Mouse (Mus musculus): ENCODE measurements at regions not wholly inside any gene's neighbourhood (a gene's known extent, or its start where the extent isn't known, plus 50 kb on each side); places are given as distances from the start of the nearest gene placed in this dataset.

GRCm38 (mm10) chr17:45847701-45848378 is 114.2 kb upstream of the 1600014C23Rik start:
- Histone ChIP-seq H3K4me3 (replicated peaks) (no peak overlapping the region), H3K36me3 (replicated peaks; ENCODE audit: low read length) (no peaks in the 10 kb centered on the region), H3K27me3 (replicated peaks) (peaks cover 57% of the 10 kb centered on the region), H3K4me1 (peaks cover 42% of the 10 kb centered on the region), H3K9me3 (peaks cover 22% of the 10 kb centered on the region)
- TF ChIP-seq GATA1 (IDR thresholded peaks at IDR 0.05; ENCODE audit: borderline replicate concordance, low read length) (no peak), FLI1 (IDR thresholded peaks at IDR 0.05; ENCODE audit: low read length) (no peak)

DNA sequence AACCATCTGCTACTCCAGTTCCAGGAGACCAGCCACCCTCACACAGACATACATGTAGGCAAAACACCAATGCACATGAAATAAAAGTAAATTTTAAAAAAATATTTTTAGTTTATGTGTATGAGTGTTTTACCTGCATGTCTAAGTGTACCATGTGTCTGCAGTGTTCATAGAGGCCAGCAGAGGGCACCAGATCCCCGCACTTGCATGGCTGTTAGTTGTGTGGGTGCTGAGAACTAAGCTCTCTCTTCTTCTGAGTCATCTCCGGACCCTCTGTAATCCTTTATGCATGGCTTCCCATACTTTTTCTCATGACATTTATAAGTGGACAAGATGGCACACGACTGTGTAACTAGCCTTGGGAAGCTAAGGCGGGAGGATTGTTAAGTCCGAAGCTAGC is 112.2 kb upstream of the 1600014C23Rik start:
- Histone ChIP-seq H3K36me3 (replicated peaks; ENCODE audit: low read length) (no peaks in the 10 kb centered on the region), H3K4me1 (peaks cover 22% of the 10 kb centered on the region), H3K27me3 (replicated peaks) (peaks cover 53% of the 10 kb centered on the region), H3K9me3 (peaks cover 28% of the 10 kb centered on the region), H3K4me3 (replicated peaks) (no peak overlapping the region)
- TF ChIP-seq GATA1 (IDR thresholded peaks at IDR 0.05; ENCODE audit: borderline replicate concordance, low read length): no peak
- TF ChIP-seq FLI1 (IDR thresholded peaks at IDR 0.05; ENCODE audit: low read length): no peak

DNA sequence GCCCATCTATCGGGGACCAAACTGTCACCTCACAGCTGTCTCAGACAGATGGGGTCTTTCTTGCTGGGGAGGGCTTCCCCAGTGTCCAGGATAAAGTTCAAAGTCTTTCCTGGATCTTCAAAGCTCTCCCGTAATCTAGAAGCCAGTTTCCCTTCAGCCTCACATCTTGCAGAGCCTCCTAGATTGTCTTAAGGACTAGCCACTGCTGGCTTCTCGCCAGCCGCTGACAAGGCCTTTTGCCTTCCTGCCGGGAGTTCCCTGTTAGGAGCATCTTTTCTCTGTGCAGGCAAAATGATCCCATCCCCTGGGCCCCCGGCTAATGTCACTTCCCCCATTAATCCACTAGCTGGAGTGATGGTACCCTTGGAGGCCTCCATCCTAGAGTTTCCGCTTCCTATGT is 103.1 kb upstream of the 1600014C23Rik start:
- no peaks in the 10 kb centered on the region; the same call in 1 of the 2 replicates for H3K4me1 ChIP-seq
- no peak overlapping the region for H3K4me3 ChIP-seq (replicated peaks)
- peaks cover 5% of the 10 kb centered on the region for H3K9me3 ChIP-seq
- H3K27me3 ChIP-seq (replicated peaks): peaks cover 28% of the 10 kb centered on the region
- no peaks in the 10 kb centered on the region for H3K36me3 ChIP-seq (replicated peaks; ENCODE audit: low read length)
- TF ChIP-seq GATA1 (IDR thresholded peaks at IDR 0.05; ENCODE audit: borderline replicate concordance, low read length) (no peak), FLI1 (IDR thresholded peaks at IDR 0.05; ENCODE audit: low read length) (no peak)

GRCm38 (mm10) chr17:45836253-45836652 is 102.6 kb upstream of the 1600014C23Rik start:
- Histone ChIP-seq H3K36me3 (replicated peaks; ENCODE audit: low read length) (no peaks in the 10 kb centered on the region), H3K4me3 (replicated peaks) (no peak overlapping the region), H3K27me3 (replicated peaks) (peaks cover 24% of the 10 kb centered on the region), H3K9me3 (peaks cover 10% of the 10 kb centered on the region), H3K4me1 (no peaks in the 10 kb centered on the region; the same call in 1 of the 2 replicates)
- TF ChIP-seq GATA1 (IDR thresholded peaks at IDR 0.05; ENCODE audit: borderline replicate concordance, low read length): no peak
- no peak for TF ChIP-seq FLI1 (IDR thresholded peaks at IDR 0.05; ENCODE audit: low read length)

GRCm38 (mm10) chr17:45834518-45835071 is 101.0 kb upstream of the 1600014C23Rik start:
- H3K4me1 ChIP-seq: no peaks in the 10 kb centered on the region; the same call in 1 of the 2 replicates
- H3K9me3 ChIP-seq: peaks cover 27% of the 10 kb centered on the region
- H3K4me3 ChIP-seq (replicated peaks): no peak overlapping the region
- no peaks in the 10 kb centered on the region for H3K36me3 ChIP-seq (replicated peaks; ENCODE audit: low read length)
- TF ChIP-seq GATA1 (IDR thresholded peaks at IDR 0.05; ENCODE audit: borderline replicate concordance, low read length) (no peak), FLI1 (IDR thresholded peaks at IDR 0.05; ENCODE audit: low read length) (no peak)
- peaks cover 18% of the 10 kb centered on the region for H3K27me3 ChIP-seq (replicated peaks)

GRCm38 (mm10) chr17:45830324-45830723 is 96.7 kb upstream of the 1600014C23Rik start:
- H3K27me3 ChIP-seq (replicated peaks): peaks cover 14% of the 10 kb centered on the region
- TF ChIP-seq GATA1 (IDR thresholded peaks at IDR 0.05; ENCODE audit: borderline replicate concordance, low read length) (no peak), FLI1 (IDR thresholded peaks at IDR 0.05; ENCODE audit: low read length) (no peak)
- no peak overlapping the region for H3K4me3 ChIP-seq (replicated peaks)
- H3K4me1 ChIP-seq: peaks cover 23% of the 10 kb centered on the region
- peaks cover 4% of the 10 kb centered on the region for H3K36me3 ChIP-seq (replicated peaks; ENCODE audit: low read length)
- peaks cover 28% of the 10 kb centered on the region for H3K9me3 ChIP-seq

GRCm38 (mm10) chr17:45829571-45829970 is 95.9 kb upstream of the 1600014C23Rik start:
- H3K9me3 ChIP-seq: peaks cover 28% of the 10 kb centered on the region
- H3K36me3 ChIP-seq (replicated peaks; ENCODE audit: low read length): peaks cover 4% of the 10 kb centered on the region
- H3K4me3 ChIP-seq (replicated peaks): no peak overlapping the region
- TF ChIP-seq GATA1 (IDR thresholded peaks at IDR 0.05; ENCODE audit: borderline replicate concordance, low read length) (no peak), FLI1 (IDR thresholded peaks at IDR 0.05; ENCODE audit: low read length) (no peak)
- H3K27me3 ChIP-seq (replicated peaks): peaks cover 20% of the 10 kb centered on the region
- H3K4me1 ChIP-seq: peaks cover 29% of the 10 kb centered on the region

- Histone ChIP-seq H3K27me3 (replicated peaks) (peaks cover 23% of the 10 kb centered on the region), H3K36me3 (replicated peaks; ENCODE audit: low read length) (peaks cover 4% of the 10 kb centered on the region), H3K4me3 (replicated peaks) (no peak overlapping the region), H3K4me1 (peaks cover 29% of the 10 kb centered on the region), H3K9me3 (peaks cover 28% of the 10 kb centered on the region)
- no peak for TF ChIP-seq FLI1 (IDR thresholded peaks at IDR 0.05; ENCODE audit: low read length)
- no peak for TF ChIP-seq GATA1 (IDR thresholded peaks at IDR 0.05; ENCODE audit: borderline replicate concordance, low read length)
Measured at GRCm38 (mm10) chr17:45828843-45829242, 95.2 kb upstream of the 1600014C23Rik start.

DNA sequence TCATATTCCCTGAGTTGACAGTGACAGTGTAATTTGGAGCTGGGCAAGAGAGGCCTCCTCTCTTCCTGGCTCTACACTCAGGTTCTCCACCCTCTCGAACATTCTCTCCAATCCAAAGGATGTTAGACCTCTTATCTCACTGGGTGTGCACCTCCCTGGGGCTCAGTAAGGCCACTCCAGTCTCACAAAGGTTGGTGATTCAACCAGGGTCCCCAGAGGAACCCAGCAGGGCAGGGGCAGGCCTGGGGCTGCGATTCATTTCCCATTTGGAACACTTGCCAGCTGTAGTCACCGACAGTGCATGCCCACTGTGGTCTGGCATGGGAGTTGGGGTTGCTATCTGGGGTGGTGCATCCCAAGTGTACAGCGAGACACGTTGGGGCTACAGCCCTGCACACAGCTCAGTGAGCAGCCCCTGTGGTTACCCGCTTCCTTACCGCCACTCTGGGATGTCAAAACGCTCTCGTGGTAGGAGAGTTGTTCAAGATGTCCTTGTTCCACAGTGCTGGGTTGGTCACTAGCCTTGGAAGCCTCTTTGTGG is 94.7 kb upstream of the 1600014C23Rik start:
- TF ChIP-seq GATA1 (IDR thresholded peaks at IDR 0.05; ENCODE audit: borderline replicate concordance, low read length) (no peak), FLI1 (IDR thresholded peaks at IDR 0.05; ENCODE audit: low read length) (no peak)
- peaks cover 4% of the 10 kb centered on the region for H3K36me3 ChIP-seq (replicated peaks; ENCODE audit: low read length)
- H3K27me3 ChIP-seq (replicated peaks): peaks cover 28% of the 10 kb centered on the region
- peaks cover 29% of the 10 kb centered on the region for H3K4me1 ChIP-seq
- peak overlapping the region; percentile 81 for H3K4me3 ChIP-seq (replicated peaks)
- peaks cover 28% of the 10 kb centered on the region for H3K9me3 ChIP-seq

- peaks cover 22% of the 10 kb centered on the region for H3K9me3 ChIP-seq
- no peak for TF ChIP-seq FLI1 (IDR thresholded peaks at IDR 0.05; ENCODE audit: low read length)
- TF ChIP-seq GATA1 (IDR thresholded peaks at IDR 0.05; ENCODE audit: borderline replicate concordance, low read length): no peak
- peaks cover 55% of the 10 kb centered on the region for H3K27me3 ChIP-seq (replicated peaks)
- peaks cover 29% of the 10 kb centered on the region for H3K4me1 ChIP-seq
- H3K36me3 ChIP-seq (replicated peaks; ENCODE audit: low read length): peaks cover 4% of the 10 kb centered on the region
- peak overlapping the region; percentile 38 for H3K4me3 ChIP-seq (replicated peaks)
Measured at GRCm38 (mm10) chr17:45824977-45825376, 91.3 kb upstream of the 1600014C23Rik start.
